Mouse (Mus musculus) olfactory bulb, adult 2 months (tissue): ENCODE results near the gene Tcf19. TPM values are rescaled to one million over a fixed set of nuclear protein-coding genes. Genes with fewer than 3 reads are reported as not detected.
"Not testable (repeated sequence)": the region's sequence is repeated elsewhere in the genome, so short reads cannot be mapped to it uniquely, and the experiment has no call there.

ENCODE experiments used
- H3K27ac ChIP-seq: fragments of 200-500 bp; 2 replicates; pipeline ENCODE4 v1.5.1; 2012; ENCODE audit warnings: low read depth, low read length; ENCODE audit not compliant: insufficient read depth
- H3K4me1 ChIP-seq: fragments of 200-500 bp; 2 replicates; pipeline ENCODE4 v1.6.1; 2012; ENCODE audit warnings: low read length; ENCODE audit not compliant: control insufficient read depth, insufficient read depth
- H3K4me3 ChIP-seq: fragments of 200-500 bp; 2 replicates; pipeline ENCODE4 v1.5.1; 2012; ENCODE audit warnings: mild to moderate bottlenecking, low read depth, low read length, moderate library complexity; ENCODE audit not compliant: insufficient read depth
- CTCF ChIP-seq: fragments of 200-500 bp; IDR thresholded peaks from 2 replicates; pipeline ENCODE4 v1.5.1; 2012; ENCODE audit warnings: low read depth, mild to moderate bottlenecking, low read length, moderate library complexity; ENCODE audit not compliant: insufficient read depth
- WGBS: fragments of 180-500 bp; shearing (Covaris S2); methylation state at CpG from one replicate; pipeline ENCODE4 v1.1.7; 2018; 5-methylcytosine and 5-hydroxymethylcytosine counted together
- polyA plus RNA-seq: library from polyadenylated mRNA; stranded (reverse); fragments of >200 nt; gene quantifications from 2 replicates; pipeline ENCODE4 v1.2.4, GENCODE M21; 2012; ENCODE audit warnings: low replicate concordance; ENCODE audit not compliant: missing spikeins, insufficient read depth, insufficient read length

The Tcf19 gene
- polyA plus RNA-seq, 1 experiment, result not detected

DNA sequence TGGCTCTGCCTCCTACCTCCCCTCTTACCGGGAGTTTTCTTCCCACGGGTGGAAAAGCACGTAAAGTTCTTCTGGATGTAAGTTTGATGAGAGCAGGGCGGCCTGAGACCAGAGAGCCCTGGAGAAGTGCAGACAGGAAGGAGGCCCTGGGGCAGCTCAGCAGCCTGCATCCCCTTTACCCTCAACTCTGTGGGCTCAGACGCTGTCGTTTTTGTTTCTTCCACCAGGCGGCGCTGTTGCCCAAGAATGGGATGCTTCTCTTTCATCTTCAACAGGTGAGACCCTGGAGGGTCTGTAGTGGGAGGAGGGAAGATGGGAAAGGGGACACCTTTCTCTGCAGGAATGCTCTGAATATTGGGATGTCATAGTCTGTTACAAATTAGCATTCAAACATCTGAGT, 51.0 kb downstream of the Tcf19 start:
- H3K4me1 ChIP-seq, H3K27ac ChIP-seq, H3K4me3 ChIP-seq: not testable (repeated sequence)
- 11% methylated on average over 8 of the region's 8 CpGs for WGBS
- peak; percentile 18; the same call in 1 of the 2 replicates for TF ChIP-seq CTCF

Other genes with a start within 250 kb of the Tcf19 start
- not detected in 2 replicates for gene H2-Q1, start 196.4 kb downstream of the Tcf19 start, polyA plus RNA-seq
- gene H2-Q2, start 174.6 kb downstream of the Tcf19 start, polyA plus RNA-seq, result not detected in 2 replicates
- gene H2-Q4, start 137.2 kb downstream of the Tcf19 start, polyA plus RNA-seq, result not detected in 2 replicates
- not detected in 2 replicates for gene H2-Q6, start 92.0 kb downstream of the Tcf19 start, polyA plus RNA-seq
- not detected in 2 replicates for gene H2-Q7, start 77.7 kb downstream of the Tcf19 start, polyA plus RNA-seq
- gene H2-Q10, start 46.7 kb downstream of the Tcf19 start, polyA plus RNA-seq, result not detected in 2 replicates
- not detected in 2 replicates for gene Pou5f1, start 10.8 kb downstream of the Tcf19 start, polyA plus RNA-seq
- not detected in 2 replicates for gene Cchcr1, start 276 bp upstream of the Tcf19 start, polyA plus RNA-seq
- not detected in 2 replicates for gene Psors1c2, start 16.4 kb upstream of the Tcf19 start, polyA plus RNA-seq
- not detected in 2 replicates for gene Cdsn, start 35.3 kb upstream of the Tcf19 start, polyA plus RNA-seq
- gene 2300002M23Rik, start 50.6 kb upstream of the Tcf19 start, polyA plus RNA-seq, result not detected in 2 replicates
- gene Sfta2, start 84.7 kb upstream of the Tcf19 start, polyA plus RNA-seq, result not detected in 2 replicates
- not detected in 2 replicates for gene Gm9573, start 109.8 kb upstream of the Tcf19 start, polyA plus RNA-seq
- not detected in 2 replicates for gene Mucl3, start 126.9 kb upstream of the Tcf19 start, polyA plus RNA-seq
- not detected in 2 replicates for gene Vars2, start 150.8 kb upstream of the Tcf19 start, polyA plus RNA-seq
- gene Gtf2h4, start 156.9 kb upstream of the Tcf19 start, polyA plus RNA-seq, result not detected in 2 replicates
- not detected in 2 replicates for gene Ddr1, start 187.8 kb upstream of the Tcf19 start, polyA plus RNA-seq